Mouse (Mus musculus): Measurements from ENCODE around the gene Igf2bp1. TPM values are rescaled to one million over a fixed set of nuclear protein-coding genes. Genes with fewer than 3 reads are reported as not detected.

Gene Igf2bp1
- polyA plus RNA-seq, 1 experiment from 2014 or later = 5.2 TPM

DNA sequence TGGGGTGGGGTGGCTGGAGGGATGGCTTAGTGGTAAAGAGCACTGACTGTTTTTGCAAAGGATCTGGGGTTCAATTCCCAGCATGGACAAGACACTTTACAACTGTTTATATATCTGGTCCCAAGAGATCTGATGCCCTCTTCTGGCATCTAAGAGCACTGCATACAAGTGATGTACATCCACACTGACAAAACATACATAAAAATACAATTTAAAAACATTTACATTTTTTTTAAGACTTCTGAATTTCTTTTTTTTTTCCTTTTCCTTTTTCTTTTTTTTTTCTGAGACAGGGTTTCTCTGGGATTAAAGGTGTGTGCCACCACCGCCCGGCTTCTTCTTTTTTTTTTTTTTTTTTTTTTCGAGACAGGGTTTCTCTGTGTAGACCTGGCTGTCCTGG, 27.5 kb upstream of the Igf2bp1 start:
- no peak overlapping the region for H3K4me3 ChIP-seq (ENCODE audit: low read depth, low read length)
- WGBS = 100% methylated on average over 3 of the region's 3 CpGs
- ATAC-seq = no peak

DNA sequence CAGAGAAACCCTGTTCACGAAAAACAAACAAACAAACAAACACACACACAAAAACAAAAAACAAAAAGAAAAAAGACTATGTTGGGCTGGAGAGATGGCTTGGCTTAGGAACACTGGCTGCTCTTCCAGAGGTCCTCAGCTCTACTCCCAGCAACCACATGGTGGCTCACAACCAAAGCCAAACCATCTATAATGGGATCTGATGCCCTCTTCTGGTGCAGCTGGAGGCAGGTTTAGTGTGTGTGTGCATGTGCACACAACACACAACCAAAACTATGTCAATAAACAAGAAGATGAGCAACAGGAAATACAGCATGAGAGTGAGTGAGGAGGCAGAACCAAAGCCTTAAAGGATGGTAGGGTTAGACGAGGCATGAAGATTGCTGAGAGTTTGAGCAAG, 26.0 kb upstream of the Igf2bp1 start:
- Histone ChIP-seq H3K4me1 (replicated peaks; ENCODE audit: control insufficient read depth, insufficient read depth, low read length) (peaks cover 4% of the 10 kb centered on the region), H3K4me2 (replicated peaks; ENCODE audit: low read depth) (no peak overlapping the region), H3K9me3 (ENCODE audit: control insufficient read depth) (no peaks in the 10 kb centered on the region), H3K27me3 (replicated peaks; ENCODE audit: control insufficient read depth, insufficient read depth, low read length) (no peaks in the 10 kb centered on the region), H3K36me3 (ENCODE audit: control insufficient read depth, insufficient read depth) (no peaks in the 10 kb centered on the region), H3K4me3 (ENCODE audit: low read depth, low read length) (no peak overlapping the region), H3K27ac (ENCODE audit: low read depth, low read length) (no peak overlapping the region), H3K9ac (ENCODE audit: low read depth, low read length) (no peak overlapping the region)
- WGBS = 86% methylated on average over 2 of the region's 2 CpGs
- TF ChIP-seq CTCF (IDR thresholded peaks at IDR 0.05; ENCODE audit: low read depth) = peak; percentile 60
- ATAC-seq = no peak

More for the DNA sequence above, 27.5 kb upstream of the Igf2bp1 start:
- Histone ChIP-seq H3K36me3 (ENCODE audit: control insufficient read depth, insufficient read depth) (peaks cover 7% of the 10 kb centered on the region; the same call in 1 of the 2 replicates), H3K27me3 (replicated peaks; ENCODE audit: control insufficient read depth, insufficient read depth, low read length) (no peaks in the 10 kb centered on the region), H3K4me2 (replicated peaks; ENCODE audit: low read depth) (no peak overlapping the region), H3K9me3 (ENCODE audit: control insufficient read depth) (no peaks in the 10 kb centered on the region), H3K9ac (ENCODE audit: low read depth, low read length) (no peak overlapping the region), H3K4me1 (replicated peaks; ENCODE audit: control insufficient read depth, insufficient read depth, low read length) (peaks cover 4% of the 10 kb centered on the region), H3K27ac (ENCODE audit: low read depth, low read length) (no peak overlapping the region)
- TF ChIP-seq CTCF (IDR thresholded peaks at IDR 0.05; ENCODE audit: low read depth) = peak; percentile 64

GRCm38 (mm10) chr11:96030571-96030970, 24.8 kb upstream of the Igf2bp1 start:
- 37% methylated on average over 3 of the region's 3 CpGs for WGBS
- peak; percentile 93 for ATAC-seq

GRCm38 (mm10) chr11:96028130-96028529, 22.4 kb upstream of the Igf2bp1 start:
- Histone ChIP-seq H3K27me3 (replicated peaks; ENCODE audit: control insufficient read depth, insufficient read depth, low read length) (no peaks in the 10 kb centered on the region), H3K4me1 (replicated peaks; ENCODE audit: control insufficient read depth, insufficient read depth, low read length) (no peaks in the 10 kb centered on the region), H3K4me2 (replicated peaks; ENCODE audit: low read depth) (no peak overlapping the region), H3K27ac (ENCODE audit: low read depth, low read length) (no peak overlapping the region), H3K9ac (ENCODE audit: low read depth, low read length) (no peak overlapping the region), H3K36me3 (ENCODE audit: control insufficient read depth, insufficient read depth) (no peaks in the 10 kb centered on the region), H3K4me3 (ENCODE audit: low read depth, low read length) (no peak overlapping the region), H3K9me3 (ENCODE audit: control insufficient read depth) (no peaks in the 10 kb centered on the region)
- ATAC-seq = no peak
- no peak for TF ChIP-seq CTCF (IDR thresholded peaks at IDR 0.05; ENCODE audit: low read depth)
- WGBS = 58% methylated on average over 5 of the region's 5 CpGs

More at GRCm38 (mm10) chr11:96030571-96030970, 24.8 kb upstream of the Igf2bp1 start:
- Histone ChIP-seq H3K4me3 (ENCODE audit: low read depth, low read length) (no peak overlapping the region), H3K4me2 (replicated peaks; ENCODE audit: low read depth) (no peak overlapping the region), H3K9ac (ENCODE audit: low read depth, low read length) (no peak overlapping the region), H3K27ac (ENCODE audit: low read depth, low read length) (peak overlapping the region; percentile 74), H3K4me1 (replicated peaks; ENCODE audit: control insufficient read depth, insufficient read depth, low read length) (peaks cover 4% of the 10 kb centered on the region), H3K27me3 (replicated peaks; ENCODE audit: control insufficient read depth, insufficient read depth, low read length) (no peaks in the 10 kb centered on the region), H3K9me3 (ENCODE audit: control insufficient read depth) (no peaks in the 10 kb centered on the region), H3K36me3 (ENCODE audit: control insufficient read depth, insufficient read depth) (no peaks in the 10 kb centered on the region)
- TF ChIP-seq CTCF (IDR thresholded peaks at IDR 0.05; ENCODE audit: low read depth) = no peak

- no peak overlapping the region for H3K4me3 ChIP-seq (ENCODE audit: low read depth, low read length)
- H3K27ac ChIP-seq (ENCODE audit: low read depth, low read length) = no peak overlapping the region
- ATAC-seq = no peak
- H3K9me3 ChIP-seq (ENCODE audit: control insufficient read depth) = no peaks in the 10 kb centered on the region
- 59% methylated on average over 4 of the region's 4 CpGs for WGBS
- TF ChIP-seq CTCF (IDR thresholded peaks at IDR 0.05; ENCODE audit: low read depth) = no peak
- H3K4me2 ChIP-seq (replicated peaks; ENCODE audit: low read depth) = no peak overlapping the region
- H3K9ac ChIP-seq (ENCODE audit: low read depth, low read length) = no peak overlapping the region
- 0 out of 2 replicates have a peak, but pooled peaks cover 3% of the 10 kb centered on the region for H3K27me3 ChIP-seq (replicated peaks; ENCODE audit: control insufficient read depth, insufficient read depth, low read length)
- no peaks in the 10 kb centered on the region for H3K4me1 ChIP-seq (replicated peaks; ENCODE audit: control insufficient read depth, insufficient read depth, low read length)
- no peaks in the 10 kb centered on the region for H3K36me3 ChIP-seq (ENCODE audit: control insufficient read depth, insufficient read depth)
Observed at GRCm38 (mm10) chr11:96020622-96021021, 14.9 kb upstream of the Igf2bp1 start.

DNA sequence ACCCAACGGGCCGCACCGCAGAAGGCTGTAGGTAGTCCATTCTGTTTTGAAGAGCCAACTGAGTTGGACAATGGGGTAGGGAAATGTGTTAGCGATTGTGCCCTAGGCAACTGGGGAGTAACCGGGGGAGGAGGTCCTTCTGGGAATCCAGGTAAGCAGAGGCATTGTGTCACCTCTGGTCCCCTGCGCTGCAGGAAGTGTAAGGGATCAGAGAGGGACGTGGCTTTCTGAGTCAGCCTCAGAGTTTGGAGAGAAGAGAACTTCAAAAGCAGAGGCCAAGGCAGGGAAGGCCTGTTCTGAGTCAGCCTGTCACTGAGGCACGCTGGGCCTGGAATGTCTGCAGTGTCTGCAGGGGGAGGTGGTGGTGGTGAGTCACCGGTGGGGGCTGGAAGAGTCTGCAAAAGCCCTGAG, 12.2 kb upstream of the Igf2bp1 start:
- H3K4me1 ChIP-seq (replicated peaks; ENCODE audit: control insufficient read depth, insufficient read depth, low read length) = no peaks in the 10 kb centered on the region
- H3K9ac ChIP-seq (ENCODE audit: low read depth, low read length) = no peak overlapping the region
- no peaks in the 10 kb centered on the region for H3K36me3 ChIP-seq (ENCODE audit: control insufficient read depth, insufficient read depth)
- no peak overlapping the region for H3K4me3 ChIP-seq (ENCODE audit: low read depth, low read length)
- H3K27me3 ChIP-seq (replicated peaks; ENCODE audit: control insufficient read depth, insufficient read depth, low read length) = 0 out of 2 replicates have a peak, but pooled peaks cover 12% of the 10 kb centered on the region
- WGBS = 25% methylated on average over 9 of the region's 9 CpGs
- ATAC-seq = no peak
- no peaks in the 10 kb centered on the region for H3K9me3 ChIP-seq (ENCODE audit: control insufficient read depth)
- no peak overlapping the region for H3K4me2 ChIP-seq (replicated peaks; ENCODE audit: low read depth)
- no peak for TF ChIP-seq CTCF (IDR thresholded peaks at IDR 0.05; ENCODE audit: low read depth)
- H3K27ac ChIP-seq (ENCODE audit: low read depth, low read length) = no peak overlapping the region

DNA sequence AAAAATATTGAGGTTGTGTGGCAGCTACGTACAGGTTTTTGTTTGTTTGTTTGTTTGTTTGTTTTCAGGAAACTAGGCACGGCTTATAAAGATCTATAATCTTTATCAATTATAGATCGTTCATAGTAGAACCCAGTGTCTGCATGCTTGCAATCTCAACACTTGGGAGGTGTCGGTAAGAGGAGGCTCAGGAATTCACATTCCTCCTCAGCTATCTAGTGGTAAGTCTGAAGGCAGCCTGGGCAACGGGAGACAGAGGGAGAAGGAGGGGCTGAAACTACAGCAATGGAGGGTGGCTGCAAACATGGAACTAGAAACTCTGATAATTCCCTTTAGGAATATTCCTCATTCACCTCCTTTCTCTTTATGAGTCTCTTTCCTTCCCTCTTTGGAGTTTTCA, 9.7 kb upstream of the Igf2bp1 start:
- 27% methylated on average over 5 of the region's 5 CpGs for WGBS
- no peak for ATAC-seq
- no peak for TF ChIP-seq CTCF (IDR thresholded peaks at IDR 0.05; ENCODE audit: low read depth)

More for the DNA sequence above, 9.7 kb upstream of the Igf2bp1 start:
- H3K9ac ChIP-seq (ENCODE audit: low read depth, low read length) = no peak overlapping the region
- no peak overlapping the region for H3K4me2 ChIP-seq (replicated peaks; ENCODE audit: low read depth)
- H3K36me3 ChIP-seq (ENCODE audit: control insufficient read depth, insufficient read depth) = no peaks in the 10 kb centered on the region
- H3K27me3 ChIP-seq (replicated peaks; ENCODE audit: control insufficient read depth, insufficient read depth, low read length) = peaks cover 30% of the 10 kb centered on the region
- no peaks in the 10 kb centered on the region for H3K9me3 ChIP-seq (ENCODE audit: control insufficient read depth)
- H3K4me1 ChIP-seq (replicated peaks; ENCODE audit: control insufficient read depth, insufficient read depth, low read length) = no peaks in the 10 kb centered on the region
- no peak overlapping the region for H3K4me3 ChIP-seq (ENCODE audit: low read depth, low read length)
- H3K27ac ChIP-seq (ENCODE audit: low read depth, low read length) = no peak overlapping the region

Measured in intestine, postnatal 0 days (tissue).